Mouse (Mus musculus) embryo, embryonic 9.5 days (tissue): ENCODE data around the gene Fibp.
A peak's percentile ranks its signal among the peaks of the same experiment; 100 is the strongest.

Experiments
- DNase-seq: peaks from one replicate; pipeline ENCODE4 v3.0.0-alpha.2; 2017; ENCODE audit errors: extremely low spot score

Fibp gene

GRCm38 (mm10) chr19:5465037-5465436, 4.6 kb downstream of the Fibp start:
- DNase-seq = no peak

GRCm38 (mm10) chr19:5466916-5467500, 6.6 kb downstream of the Fibp start:
- no peak for DNase-seq

DNA sequence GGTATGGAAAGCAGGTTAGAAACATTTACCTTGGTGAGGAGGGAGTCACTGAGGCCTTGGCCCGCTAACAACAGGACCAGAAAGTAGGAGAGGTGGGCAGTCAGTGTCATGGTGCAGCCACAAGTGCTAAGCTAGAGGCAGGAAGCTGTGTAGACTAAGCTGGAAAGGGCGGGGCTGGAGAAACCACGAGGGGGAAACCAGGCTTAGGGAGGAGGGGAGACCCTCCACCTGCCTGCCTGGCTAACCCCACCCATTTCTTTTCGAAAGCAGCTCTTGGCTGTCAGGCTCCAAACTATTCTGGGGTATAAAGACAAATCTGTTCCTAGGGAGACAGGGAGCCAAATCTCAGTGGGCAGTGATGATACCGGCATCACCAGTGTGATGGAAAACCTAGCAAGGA, 8.0 kb downstream of the Fibp start, which contains the start of gene Ctsw:
Gene Ctsw, minus strand, starts transcription at position 134 of the 400 bp plus-strand sequence.
- no peak for DNase-seq

DNA sequence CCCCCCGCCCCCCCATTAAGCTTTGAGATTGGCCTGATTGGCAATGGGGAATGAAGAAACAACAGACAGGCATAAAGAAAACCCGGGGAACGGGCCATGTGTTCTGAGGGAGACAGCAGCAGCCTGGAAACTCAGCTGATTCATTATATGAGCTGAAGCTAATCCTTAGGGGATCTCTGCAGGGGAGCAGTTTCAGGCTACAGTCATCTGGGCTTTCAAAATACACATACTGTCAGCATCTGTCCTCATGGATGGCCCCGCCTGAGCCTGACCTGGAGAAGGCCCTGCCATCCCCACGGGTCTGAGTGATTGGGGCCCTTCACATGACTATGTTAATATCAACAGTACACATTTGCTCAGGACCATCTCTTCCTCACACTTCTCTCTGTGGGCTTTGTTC, 11.4 kb downstream of the Fibp start:
- DNase-seq = no peak

- no peak for DNase-seq
These were observed 12.4 kb downstream of the Fibp start for GRCm38 (mm10) chr19:5472857-5473256.

GRCm38 (mm10) chr19:5473720-5474119, 13.3 kb downstream of the Fibp start, which contains the start of gene Efemp2:
Gene Efemp2, plus strand, starts transcription at chr19:5473954.
- peak; percentile 80 for DNase-seq

DNA sequence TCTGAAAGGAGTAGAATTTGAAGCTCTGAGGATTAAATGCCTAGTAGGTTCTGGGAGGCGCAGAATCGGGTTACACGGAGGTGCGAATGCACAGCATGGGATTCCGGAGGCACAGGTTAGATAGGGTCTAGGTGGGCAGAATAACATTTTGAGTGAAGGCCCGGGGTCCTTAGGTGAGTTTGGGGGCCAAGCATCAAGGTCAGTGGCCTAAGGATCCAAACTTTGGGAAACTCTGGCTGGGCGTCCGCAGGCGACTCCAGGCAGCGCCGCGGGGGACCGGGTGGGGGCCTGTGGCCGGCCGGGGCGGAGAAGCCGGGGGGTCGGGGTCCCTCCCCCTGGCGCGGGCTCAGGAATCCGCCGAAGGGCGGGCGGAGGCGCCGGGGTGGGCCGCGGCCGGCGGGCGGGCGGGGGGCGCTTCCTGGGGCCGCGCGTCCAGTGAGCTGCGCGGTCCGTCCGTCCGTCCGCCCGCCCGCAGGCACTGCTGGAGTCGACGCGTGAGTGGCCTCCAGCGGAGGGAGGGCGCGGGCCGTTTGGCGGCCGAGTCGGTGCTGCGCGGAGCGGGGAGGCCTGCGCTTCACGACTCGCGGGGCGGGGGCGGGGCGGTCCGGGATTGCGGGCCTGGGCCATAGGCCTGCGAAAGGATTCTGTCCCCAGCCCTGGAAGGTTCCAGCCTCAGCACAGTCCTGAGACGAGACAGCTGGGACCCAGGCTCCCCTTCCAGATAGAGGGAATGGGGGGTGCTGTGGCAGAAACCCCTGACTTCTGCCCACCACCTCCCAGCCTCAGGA, 14.1 kb downstream of the Fibp start:
- peak; percentile 61 for DNase-seq

- no peak for DNase-seq
These were observed 14.8 kb downstream of the Fibp start for GRCm38 (mm10) chr19:5475069-5475714.

DNA sequence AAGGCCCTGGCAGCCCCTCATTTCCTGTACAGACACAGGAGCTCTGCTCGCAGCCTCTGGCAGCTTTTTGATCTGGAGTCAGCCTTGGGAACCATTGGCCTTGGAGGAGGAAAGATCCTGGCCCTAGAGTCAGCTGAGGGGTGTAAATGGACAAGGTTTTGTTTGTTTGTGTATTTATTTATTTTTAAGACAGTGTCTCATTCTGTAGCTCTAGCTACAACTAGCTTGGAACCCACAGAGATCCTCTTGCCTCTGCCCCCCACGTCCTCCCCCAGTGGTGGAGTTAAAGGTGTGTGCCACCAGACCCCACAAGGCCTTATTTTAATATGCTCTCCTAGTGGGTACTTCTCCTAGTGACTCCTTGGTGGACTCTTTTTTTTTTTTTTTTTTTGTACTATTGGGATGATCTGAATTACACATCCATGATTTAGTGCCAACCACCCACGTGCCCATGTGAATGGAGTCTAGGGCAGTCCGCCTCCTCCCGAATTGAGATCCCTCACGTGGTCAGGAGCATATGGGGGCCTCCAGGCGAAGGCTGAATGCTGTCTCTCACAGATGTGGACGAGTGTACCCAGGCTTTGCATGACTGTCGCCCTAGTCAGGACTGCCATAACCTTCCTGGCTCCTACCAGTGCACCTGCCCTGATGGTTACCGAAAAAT, 16.7 kb downstream of the Fibp start:
- no peak for DNase-seq

- DNase-seq = no peak
These were observed 17.4 kb downstream of the Fibp start for GRCm38 (mm10) chr19:5477668-5478300.

DNA sequence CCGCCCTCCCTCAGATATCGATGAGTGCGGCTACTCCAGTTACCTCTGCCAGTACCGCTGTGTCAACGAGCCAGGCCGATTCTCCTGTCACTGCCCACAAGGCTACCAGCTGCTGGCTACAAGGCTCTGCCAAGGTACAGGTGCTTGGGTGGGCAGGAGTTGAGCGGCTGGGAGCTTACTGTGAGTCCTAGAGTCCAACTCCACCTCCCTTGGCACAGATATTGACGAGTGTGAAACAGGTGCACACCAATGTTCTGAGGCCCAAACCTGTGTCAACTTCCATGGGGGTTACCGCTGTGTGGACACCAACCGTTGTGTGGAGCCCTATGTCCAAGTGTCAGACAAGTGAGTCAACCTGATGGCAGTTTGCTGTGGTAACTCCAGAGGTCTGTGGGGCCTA, 19.6 kb downstream of the Fibp start:
- no peak for DNase-seq

- no peak for DNase-seq
These were observed 21.0 kb downstream of the Fibp start for GRCm38 (mm10) chr19:5481398-5481797.

DNA sequence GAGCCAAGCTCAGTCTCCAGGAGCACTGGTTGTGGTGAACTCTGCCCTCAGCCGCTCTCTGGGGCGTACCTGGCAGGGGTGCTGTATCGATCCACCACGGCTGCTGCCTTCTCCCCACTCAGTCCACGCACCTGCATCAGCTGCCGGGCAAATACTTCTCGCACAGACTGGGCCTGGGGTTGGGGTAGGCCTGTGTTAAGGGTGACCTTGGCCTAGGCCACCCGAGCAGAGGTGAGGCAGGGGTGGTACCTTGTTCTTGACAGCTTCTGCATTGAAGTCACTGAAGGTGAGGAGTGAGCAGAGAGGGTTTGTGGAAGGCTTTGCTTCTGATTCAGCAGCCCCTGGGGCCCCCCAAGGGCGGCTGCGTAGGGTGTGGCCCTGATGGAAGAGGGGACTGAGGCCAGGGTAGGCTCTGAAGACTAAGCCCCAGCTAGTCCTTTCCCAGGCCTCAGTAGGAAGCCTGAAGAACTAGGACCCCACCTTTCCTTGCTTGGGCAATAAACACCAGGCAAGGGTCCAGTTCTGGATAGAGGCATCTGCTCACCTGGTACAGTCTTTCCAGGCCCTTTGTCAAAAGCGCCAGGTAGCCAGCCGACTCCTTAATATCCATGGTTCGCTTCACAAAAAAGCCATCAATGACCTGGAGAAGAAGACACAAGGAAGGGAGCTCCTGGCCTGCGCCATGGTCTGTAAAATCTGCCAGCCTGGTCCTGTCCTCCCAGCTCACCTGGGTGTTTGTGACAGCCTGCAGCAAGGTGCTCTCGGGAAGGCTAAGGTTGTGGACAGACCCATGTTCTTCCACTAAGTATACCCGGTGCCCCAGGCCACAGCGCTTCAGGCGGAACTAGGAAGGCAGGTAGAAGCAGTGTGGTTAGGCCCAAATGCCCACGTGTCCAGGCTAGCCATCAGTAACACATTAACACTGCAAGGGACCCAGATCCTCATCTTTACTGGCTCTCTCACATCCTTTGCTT, 23.3 kb downstream of the Fibp start:
- DNase-seq = no peak

DNA sequence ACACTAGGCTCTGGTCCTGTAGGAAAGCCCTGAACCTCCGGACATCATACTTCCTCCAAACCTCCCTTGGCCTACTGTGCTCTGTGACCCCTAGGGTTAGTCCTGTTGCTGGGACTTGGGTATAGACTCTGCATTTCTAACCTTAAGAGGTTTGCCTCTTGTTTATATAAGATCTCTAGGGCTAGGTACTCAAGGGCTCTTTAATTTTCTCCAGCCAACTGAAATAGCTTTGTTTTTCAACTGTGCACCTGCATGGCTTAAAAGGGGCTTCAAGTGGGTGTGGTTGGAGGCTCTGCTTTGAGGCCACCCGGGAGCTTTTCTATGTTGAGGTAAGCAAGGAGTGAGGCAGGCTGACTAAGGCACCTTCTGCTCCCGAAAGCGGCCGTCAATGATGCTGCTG, 24.1 kb downstream of the Fibp start:
- DNase-seq = no peak

GRCm38 (mm10) chr19:5485371-5485770, 25.0 kb downstream of the Fibp start:
- no peak for DNase-seq

GRCm38 (mm10) chr19:5485821-5486220, 25.4 kb downstream of the Fibp start:
- DNase-seq = no peak

GRCm38 (mm10) chr19:5486286-5486685, 25.9 kb downstream of the Fibp start:
- no peak for DNase-seq

DNA sequence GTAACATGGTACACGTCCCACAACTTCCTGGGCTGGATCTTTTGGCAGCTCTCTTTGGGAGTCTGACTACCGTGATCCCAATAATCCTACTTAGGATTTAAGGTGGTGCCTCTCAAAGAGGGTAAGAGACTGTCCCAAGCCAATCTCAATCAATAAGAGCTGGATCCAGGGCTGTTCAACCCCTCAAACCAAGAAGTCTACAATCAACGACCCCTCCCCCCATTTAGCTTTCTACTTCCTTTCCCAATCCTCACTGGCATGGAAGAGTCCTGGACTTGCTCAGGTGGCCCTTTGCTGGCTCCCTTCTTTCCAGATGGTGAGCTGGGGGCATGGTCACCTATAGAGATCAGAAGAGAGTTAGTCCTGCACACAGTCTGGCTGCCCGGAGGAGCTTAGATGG, 26.4 kb downstream of the Fibp start:
- no peak for DNase-seq

- peak; percentile 97 for DNase-seq
These were observed 27.5 kb downstream of the Fibp start, which contains the start of gene Mus81 for GRCm38 (mm10) chr19:5487768-5488550. Gene Mus81, minus strand, starts transcription at chr19:5488402.
